Mouse (Mus musculus) liver, postnatal 0 days (tissue): ENCODE data around the gene Ltc4s.

ENCODE experiments used
- CTCF ChIP-seq: sonication (generic); IDR thresholded peaks from 2 replicates; pipeline ENCODE4 v1.5.1; 2016; ENCODE audit warnings: antibody characterized with exemption, low read depth
- EP300 ChIP-seq: IDR thresholded peaks from 2 replicates; pipeline ENCODE4 v1.6.1; 2016; ENCODE audit warnings: antibody characterized with exemption, low read depth, mild to moderate bottlenecking

DNA sequence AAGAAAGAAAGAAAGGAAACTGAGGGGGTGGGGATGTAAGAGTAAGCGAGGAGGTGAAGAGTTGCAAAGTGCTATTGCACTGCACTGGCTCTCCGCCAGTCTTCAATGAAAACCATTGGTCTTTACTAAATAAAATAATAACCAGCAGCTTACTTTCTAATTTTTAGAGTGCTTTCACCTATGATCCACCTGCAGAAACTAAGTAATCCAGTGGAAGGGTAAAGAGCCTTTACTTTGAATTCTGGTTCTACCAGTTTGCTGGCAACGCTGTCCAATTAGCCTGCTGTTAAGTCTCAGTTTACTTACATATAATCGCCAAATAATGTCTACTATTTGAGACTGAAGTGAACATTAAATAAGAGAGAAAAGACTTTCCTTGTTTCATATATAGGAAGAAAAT lies 40.6 kb upstream of the Ltc4s start:
- no peak for TF ChIP-seq EP300
- no peak for TF ChIP-seq CTCF
